Mouse (Mus musculus): ENCODE measurements at regions not wholly inside any gene's neighbourhood (a gene's known extent, or its start where the extent isn't known, plus 50 kb on each side); places are given as distances from the start of the nearest gene placed in this dataset.

DNA sequence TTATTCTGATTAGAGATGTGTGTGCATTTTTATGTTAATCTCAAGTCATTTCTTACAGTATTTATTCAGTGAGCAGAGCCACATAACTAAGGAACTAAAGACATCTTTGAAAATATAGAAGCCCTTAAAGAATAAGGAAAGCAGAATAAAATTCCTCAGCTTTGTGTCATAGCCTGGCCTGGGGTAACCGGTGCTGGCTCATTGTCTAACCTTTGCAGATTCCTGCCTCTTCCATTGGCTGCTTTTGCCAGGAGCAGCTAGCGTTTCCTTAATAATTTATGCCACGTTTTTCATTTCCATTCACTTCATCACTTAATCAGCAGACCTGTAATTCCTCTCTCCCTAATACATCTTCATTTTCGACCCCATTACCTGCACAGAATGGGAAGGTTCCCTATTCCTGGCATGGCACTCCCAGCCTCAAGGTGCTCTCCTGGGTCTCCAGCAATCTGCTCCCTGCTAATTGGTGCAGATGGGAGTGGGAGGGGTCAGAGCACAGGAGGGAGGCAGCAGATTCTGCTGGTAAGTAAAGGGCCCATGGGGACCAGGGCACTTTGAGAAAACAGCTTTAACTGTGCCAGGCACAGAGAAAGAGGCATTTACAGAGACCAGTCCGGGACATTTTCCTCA, 413.1 kb downstream of the Stim2 start:
- 37% methylated on average over 5 of the region's 5 CpGs for WGBS
- H3K27ac ChIP-seq = peak overlapping the region; percentile 48; the same call in 1 of the 2 replicates
- ATAC-seq (replicated peaks) = peak; percentile 90

DNA sequence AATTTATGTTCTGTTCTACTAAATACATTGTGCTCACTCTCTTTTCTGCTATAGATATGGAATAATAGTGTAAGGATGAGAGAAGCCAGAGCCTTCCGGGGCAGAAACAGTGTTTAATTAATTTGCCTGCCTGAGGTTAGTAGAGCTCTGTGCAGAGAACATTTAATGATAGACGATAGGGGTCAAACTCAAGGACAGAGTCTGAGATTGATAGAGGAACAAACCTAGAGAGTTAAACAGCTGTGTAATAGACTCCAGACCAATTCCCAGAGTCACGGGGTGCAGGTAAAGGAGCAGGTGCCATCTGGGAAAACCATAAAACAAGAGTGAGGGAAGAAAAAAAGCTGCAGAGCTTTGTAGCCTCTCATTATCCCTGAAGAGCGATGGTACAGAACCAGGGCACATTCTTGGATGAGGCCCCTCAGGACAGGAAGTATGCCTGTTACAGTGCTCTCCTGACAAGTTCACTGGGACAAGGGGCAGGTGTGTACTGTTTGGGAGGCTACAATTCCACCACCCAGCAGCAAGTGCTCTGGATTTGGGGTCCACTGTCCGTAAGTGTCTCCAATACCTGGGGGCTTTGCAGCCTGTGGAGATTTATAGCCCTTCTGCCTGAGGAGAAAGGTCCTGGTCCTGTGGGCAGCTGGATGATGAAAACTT, 421.6 kb downstream of the Stim2 start:
- Histone ChIP-seq H3K27ac (no peak overlapping the region), H3K9ac (no peak overlapping the region), H3K4me3 (no peak overlapping the region), H3K4me2 (no peak overlapping the region), H3K36me3 (replicated peaks) (no peaks in the 10 kb centered on the region), H3K4me1 (no peaks in the 10 kb centered on the region), H3K27me3 (replicated peaks) (no peaks in the 10 kb centered on the region), H3K9me3 (no peaks in the 10 kb centered on the region)
- WGBS = 63% methylated on average over 5 of the region's 5 CpGs
- peak; percentile 54; the same call in 1 of the 2 replicates for ATAC-seq (replicated peaks)

More for the DNA sequence above, 413.1 kb downstream of the Stim2 start:
- no peak overlapping the region for H3K4me3 ChIP-seq
- no peak overlapping the region for H3K4me2 ChIP-seq
- H3K9ac ChIP-seq = no peak overlapping the region
- no peaks in the 10 kb centered on the region for H3K4me1 ChIP-seq
- no peaks in the 10 kb centered on the region for H3K9me3 ChIP-seq
- H3K36me3 ChIP-seq (replicated peaks) = no peaks in the 10 kb centered on the region
- H3K27me3 ChIP-seq (replicated peaks) = no peaks in the 10 kb centered on the region

DNA sequence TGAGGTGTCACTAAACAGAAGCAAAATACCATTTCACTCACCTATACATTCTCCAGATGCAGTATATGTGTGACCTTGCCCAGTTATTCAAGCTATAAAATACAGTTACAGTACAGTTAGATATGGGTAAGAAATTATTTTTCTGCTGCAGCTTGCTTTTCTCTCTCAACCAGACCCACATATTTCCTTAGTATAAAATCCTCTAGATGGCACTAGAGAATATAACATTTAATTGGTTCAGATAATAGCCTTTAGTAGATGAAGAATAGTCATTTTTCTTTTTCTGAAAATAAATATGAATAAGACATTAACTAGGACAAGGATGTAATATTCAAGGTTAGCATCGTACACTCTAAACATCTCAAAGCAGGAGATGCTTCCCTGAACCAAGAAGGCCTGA, 441.0 kb downstream of the Stim2 start:
- WGBS = 67% methylated on average over 1 of the region's 1 CpGs
- Histone ChIP-seq H3K27me3 (replicated peaks) (no peaks in the 10 kb centered on the region), H3K9me3 (no peaks in the 10 kb centered on the region), H3K9ac (no peak overlapping the region), H3K4me1 (no peaks in the 10 kb centered on the region), H3K27ac (no peak overlapping the region), H3K4me2 (no peak overlapping the region), H3K36me3 (replicated peaks) (no peaks in the 10 kb centered on the region), H3K4me3 (no peak overlapping the region)
- no peak for ATAC-seq (replicated peaks)

GRCm38 (mm10) chr5:54440794-54441447, 442.6 kb downstream of the Stim2 start:
- H3K9ac ChIP-seq = no peak overlapping the region
- no peaks in the 10 kb centered on the region for H3K9me3 ChIP-seq
- H3K27me3 ChIP-seq (replicated peaks) = no peaks in the 10 kb centered on the region
- no peak overlapping the region for H3K4me3 ChIP-seq
- no peaks in the 10 kb centered on the region for H3K36me3 ChIP-seq (replicated peaks)
- no peak for ATAC-seq (replicated peaks)
- 42% methylated on average over 6 of the region's 6 CpGs for WGBS
- H3K4me2 ChIP-seq = no peak overlapping the region
- H3K27ac ChIP-seq = no peak overlapping the region
- H3K4me1 ChIP-seq = no peaks in the 10 kb centered on the region

GRCm38 (mm10) chr5:54441598-54441997, 443.3 kb downstream of the Stim2 start:
- no peaks in the 10 kb centered on the region for H3K27me3 ChIP-seq (replicated peaks)
- H3K9me3 ChIP-seq = no peaks in the 10 kb centered on the region
- no peak overlapping the region for H3K9ac ChIP-seq
- H3K36me3 ChIP-seq (replicated peaks) = no peaks in the 10 kb centered on the region
- no peaks in the 10 kb centered on the region for H3K4me1 ChIP-seq
- no peak overlapping the region for H3K4me3 ChIP-seq
- H3K27ac ChIP-seq = no peak overlapping the region
- WGBS = 61% methylated on average over 4 of the region's 4 CpGs
- no peak; the same call in 1 of the 2 replicates for ATAC-seq (replicated peaks)
- no peak overlapping the region for H3K4me2 ChIP-seq

DNA sequence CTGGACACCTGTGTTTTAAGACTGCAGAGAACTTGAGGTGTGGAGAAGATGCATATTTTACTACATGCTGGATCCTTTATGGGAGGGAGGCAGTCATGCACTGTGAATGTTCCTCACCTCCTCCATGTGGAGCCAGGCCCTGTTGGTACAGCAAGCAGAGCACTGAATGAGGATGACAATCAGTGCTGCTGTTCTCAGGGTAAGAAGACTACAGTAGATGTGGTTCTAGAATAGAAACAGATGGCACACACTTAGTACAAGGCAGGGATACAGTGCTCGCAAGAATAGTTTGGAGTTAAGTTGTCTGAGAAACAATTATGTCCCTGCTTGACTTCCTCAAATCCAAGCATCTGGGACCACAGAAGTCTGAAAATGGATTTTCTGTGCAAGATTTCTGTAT, 485.6 kb downstream of the Stim2 start:
- Histone ChIP-seq H3K9ac (no peak overlapping the region), H3K36me3 (replicated peaks) (no peaks in the 10 kb centered on the region), H3K27ac (no peak overlapping the region), H3K4me1 (no peaks in the 10 kb centered on the region), H3K4me2 (no peak overlapping the region), H3K4me3 (no peak overlapping the region), H3K9me3 (no peaks in the 10 kb centered on the region), H3K27me3 (replicated peaks) (no peaks in the 10 kb centered on the region)
- 98% methylated on average over 1 of the region's 1 CpGs for WGBS
- no peak for ATAC-seq (replicated peaks)

Data from midbrain, embryonic 15.5 days (tissue).